Mouse (Mus musculus) c-Kit-positive CD71-positive TER-119-negative erythroid progenitor cells, embryonic 14.5 days (primary cell): ENCODE measurements around the gene Cpeb3.
"Not testable (repeated sequence)": the region's sequence is repeated elsewhere in the genome, so short reads cannot be mapped to it uniquely, and the experiment has no call there.

ENCODE experiments used
- DNase-seq: peaks from one replicate; pipeline ENCODE4 v3.0.0-alpha.2; 2013; ENCODE audit warnings: low read depth

The Cpeb3 gene

DNA sequence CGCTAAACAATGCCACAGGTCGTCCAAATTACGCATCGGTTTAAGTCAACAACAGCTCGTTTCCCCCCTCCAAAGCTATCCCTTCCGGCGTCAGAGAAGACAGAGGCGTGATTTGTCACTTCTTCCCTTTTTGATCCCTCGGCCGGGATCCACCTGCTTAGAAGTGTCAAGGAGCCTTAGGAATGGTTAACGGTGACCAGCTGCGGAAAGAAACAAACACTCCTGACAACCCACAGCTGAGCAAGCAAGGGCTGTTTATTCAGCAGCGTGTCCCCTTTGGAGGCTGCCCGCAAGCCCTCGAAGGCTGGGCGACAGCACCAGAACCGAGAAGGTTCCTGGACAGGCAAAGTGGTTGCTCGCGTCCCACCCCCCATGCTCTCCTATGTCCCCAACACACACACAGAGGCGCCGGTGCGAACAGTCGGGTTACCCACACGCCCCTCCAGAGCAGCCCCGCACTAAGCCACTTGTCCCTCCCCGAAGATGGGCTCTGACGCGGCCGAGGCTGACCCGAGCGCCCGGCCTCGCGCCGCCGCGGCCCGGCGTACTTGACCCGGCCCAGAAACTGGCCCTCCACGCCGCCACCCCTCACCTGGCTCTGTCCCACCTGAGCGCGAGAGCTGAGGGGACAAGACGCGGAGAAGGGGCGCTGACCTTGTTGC lies 1.6 kb downstream of the Cpeb3 start:
- no peak for DNase-seq

DNA sequence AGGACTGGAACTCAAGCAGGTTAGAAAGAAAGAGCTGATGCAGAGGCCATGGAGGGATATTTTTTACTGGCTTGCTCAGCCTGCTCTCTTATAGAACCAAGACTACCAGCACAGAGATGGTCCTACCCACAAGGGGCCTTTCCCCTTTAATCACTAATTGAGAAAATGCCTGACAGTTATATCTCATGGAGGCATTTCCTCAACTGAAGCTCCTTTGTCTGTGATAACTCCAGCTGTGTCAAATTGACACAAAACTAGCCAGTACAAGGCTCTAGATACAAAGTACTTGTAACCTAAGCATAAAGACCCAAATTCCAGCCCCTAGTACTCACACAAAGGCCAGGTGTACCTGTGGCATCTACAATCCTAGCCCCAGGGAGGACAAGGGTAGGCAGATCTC lies 3.2 kb downstream of the Cpeb3 start:
- DNase-seq = not testable (repeated sequence)

GRCm38 (mm10) chr19:37203371-37203770 lies 5.0 kb downstream of the Cpeb3 start:
- DNase-seq = no peak

DNA sequence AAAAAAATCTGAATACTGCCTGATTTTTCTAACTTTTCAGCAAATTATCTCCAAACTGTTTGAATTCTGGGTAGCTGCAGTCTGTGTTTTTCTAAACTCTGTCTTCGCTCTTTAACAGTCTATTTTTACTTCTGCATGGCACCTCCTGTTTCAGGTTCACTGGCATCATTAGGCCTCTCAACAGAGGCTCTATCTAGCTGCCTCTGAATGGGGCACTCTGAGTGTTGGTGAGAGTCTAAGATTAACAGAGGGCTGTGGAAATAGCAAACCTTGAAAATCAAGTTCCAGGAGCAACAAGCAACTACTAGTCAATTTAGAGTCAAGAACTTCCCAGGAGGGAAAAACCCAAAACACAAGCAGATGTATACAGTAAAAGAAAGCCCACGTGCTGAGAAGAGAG lies 8.5 kb downstream of the Cpeb3 start:
- DNase-seq = no peak

DNA sequence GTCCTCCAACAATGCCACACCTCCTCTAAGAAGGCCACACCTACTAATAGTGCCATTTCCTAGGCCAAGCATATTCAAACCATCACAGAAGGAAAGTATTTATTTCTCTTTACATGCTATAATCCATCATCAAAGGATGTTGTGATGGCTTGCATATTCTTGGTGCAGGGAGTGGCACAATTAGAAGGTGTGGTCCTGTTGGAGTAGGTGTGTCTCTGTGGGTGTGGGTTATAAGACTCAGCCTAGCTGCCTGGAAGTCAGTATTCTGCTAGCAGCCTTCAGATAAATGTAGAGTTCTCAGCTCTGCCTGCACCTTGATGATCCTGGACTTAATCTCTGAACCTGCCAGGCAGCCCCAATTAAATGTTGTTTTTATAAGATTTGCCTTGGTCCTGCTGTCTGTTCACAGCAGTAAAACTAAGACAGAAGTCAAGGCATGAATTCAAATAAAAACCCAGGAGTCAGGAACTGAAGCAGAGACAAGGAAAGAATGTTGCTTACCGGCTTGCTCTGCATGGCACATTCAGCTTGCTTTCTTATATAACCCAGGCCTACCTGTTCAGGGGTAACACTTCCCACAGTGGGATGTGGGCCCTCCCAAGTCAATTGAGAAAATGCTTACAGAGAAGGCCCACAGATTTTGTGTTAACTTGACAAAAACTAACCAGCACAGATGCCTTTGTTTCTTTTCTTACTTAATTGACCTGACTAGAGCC lies 10.1 kb downstream of the Cpeb3 start:
- no peak for DNase-seq

DNA sequence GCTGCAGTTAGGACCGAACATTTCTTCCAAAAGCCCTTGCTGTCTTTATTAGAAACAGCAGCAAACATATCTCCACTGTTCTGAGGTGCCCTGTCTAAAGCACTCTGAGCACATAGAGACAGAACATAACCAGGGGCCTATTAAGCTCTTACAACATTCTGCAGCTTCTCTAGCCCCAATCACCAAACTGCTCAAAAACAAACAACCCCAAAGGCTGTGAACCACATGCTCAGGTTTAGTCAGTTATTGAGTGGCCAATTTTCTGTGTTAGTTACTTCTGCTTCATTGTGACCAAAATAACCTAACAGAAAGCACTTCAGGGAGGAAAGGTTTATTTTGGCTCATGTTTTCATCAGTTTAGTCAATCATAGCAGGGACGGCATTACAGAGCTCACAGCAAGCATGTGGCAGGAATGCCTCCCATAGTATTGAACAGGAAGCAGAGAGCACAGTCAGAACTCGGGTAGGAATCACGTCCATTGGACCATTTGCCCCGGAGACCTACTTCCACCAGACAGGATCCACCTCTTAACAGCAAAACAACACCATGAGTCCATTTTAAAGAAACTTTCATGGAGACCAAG lies 15.8 kb downstream of the Cpeb3 start:
- no peak for DNase-seq

GRCm38 (mm10) chr19:37188366-37188948 lies 19.9 kb downstream of the Cpeb3 start:
- DNase-seq = no peak

- peak; percentile 48 for DNase-seq
Observed at GRCm38 (mm10) chr19:37177819-37178708, 30.3 kb downstream of the Cpeb3 start.

DNA sequence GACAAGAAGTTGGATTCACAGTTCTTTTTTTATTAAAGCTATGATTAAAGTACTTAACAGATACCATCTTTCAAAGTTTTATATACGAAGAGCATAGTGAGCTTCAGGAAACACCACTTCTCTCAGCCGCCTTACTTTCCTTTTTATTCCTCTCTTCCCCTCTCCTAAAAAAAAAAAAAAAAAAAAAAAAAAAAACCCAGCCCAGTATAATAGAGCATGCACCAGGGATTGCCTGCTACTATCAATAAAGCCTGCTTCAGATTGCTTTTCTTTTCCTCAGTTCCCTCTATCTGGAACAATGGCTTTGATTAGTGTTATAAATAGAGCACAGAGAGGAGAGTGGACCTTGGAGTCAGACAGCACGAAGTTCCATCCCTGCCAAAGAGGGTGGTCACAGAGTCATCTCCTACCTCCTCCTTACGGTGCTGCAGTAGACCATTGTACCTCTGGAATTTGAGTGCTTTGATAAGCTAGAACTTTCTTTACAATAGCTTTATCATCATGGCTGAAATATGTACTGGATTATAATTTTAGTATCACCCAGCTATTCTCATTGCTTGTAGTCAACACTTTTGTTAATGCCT lies 31.4 kb downstream of the Cpeb3 start:
- no peak for DNase-seq

DNA sequence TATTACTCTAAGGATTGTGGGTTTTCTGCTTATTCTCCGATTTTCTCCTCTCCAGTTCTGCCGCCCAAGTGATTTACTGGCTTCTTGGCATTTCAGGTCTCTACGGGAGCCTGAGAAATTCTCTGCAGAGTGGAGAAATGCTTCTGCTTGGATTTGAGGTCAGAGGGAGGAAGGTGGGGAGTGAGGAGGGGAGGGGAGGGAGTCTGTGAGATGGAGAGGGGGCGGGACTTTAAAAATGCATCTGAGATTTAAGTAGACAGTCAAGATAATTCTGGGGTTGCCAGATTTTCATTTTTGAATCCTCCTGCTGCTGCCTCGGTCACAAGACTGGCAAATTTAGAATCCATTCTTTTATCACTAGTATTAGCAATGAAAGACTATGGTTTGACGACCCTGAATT lies 32.5 kb downstream of the Cpeb3 start:
- no peak for DNase-seq

- DNase-seq = no peak
Observed at GRCm38 (mm10) chr19:37175436-37175805, 33.0 kb downstream of the Cpeb3 start.

GRCm38 (mm10) chr19:37174716-37175435 lies 33.5 kb downstream of the Cpeb3 start:
- DNase-seq = no peak

- DNase-seq = no peak
Observed at GRCm38 (mm10) chr19:37174116-37174715, 34.2 kb downstream of the Cpeb3 start.

DNA sequence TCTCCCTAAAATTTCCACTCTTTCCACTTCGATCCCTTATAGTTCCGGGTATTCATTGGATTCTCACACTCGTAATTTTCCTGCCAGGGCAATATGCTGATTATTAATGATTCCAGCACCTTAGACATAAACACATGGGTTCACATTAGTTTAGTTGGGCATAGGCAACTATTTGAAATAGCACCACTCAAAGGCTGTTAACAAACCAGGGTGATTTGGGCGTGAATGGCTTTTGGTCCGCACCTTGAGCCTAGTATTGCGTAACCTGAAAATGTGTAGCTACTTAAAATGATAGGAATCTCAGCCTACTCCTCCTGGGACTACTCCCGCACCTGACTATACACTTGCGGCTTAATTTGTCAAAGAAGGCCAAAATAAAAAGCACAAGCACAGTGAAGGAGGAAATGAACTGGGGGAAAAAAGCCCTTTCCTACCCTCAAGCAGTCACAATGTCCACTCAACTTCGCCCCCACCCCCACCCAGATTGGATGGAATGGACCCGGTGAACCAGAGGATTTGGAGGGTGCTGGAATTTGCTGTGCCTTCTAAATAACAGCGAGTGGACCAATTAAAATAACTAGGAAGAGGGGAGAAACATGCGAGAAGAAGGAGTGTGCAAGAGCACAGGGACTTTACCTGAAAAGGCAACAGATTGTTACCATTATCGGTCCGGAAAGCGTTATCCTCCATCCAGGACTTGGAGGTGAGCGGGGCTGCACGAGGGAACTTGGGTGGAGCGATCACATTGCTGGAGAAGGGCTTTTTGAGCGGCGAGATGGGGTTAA lies 34.9 kb downstream of the Cpeb3 start:
- DNase-seq = no peak

GRCm38 (mm10) chr19:37172566-37173130 lies 35.8 kb downstream of the Cpeb3 start:
- no peak for DNase-seq

DNA sequence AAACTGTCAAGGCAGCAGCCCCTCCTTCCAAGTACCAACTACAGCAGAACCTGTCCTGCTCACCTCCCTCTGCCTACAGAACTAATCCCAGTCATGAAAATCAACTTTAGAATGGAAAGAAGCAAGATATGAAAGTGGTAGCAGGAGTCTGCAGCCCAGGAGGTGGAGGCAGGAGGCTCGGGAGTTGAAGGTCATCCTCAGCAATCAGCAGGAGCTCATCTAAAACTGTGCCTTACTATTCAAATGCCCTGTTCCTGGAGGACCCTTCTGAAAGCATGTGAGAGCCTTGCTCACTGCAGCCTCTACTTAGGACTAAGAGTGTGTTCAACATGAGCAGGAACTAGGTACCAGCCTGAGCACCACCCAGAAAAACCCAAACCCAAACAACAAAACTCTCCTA lies 36.3 kb downstream of the Cpeb3 start:
- DNase-seq = no peak

DNA sequence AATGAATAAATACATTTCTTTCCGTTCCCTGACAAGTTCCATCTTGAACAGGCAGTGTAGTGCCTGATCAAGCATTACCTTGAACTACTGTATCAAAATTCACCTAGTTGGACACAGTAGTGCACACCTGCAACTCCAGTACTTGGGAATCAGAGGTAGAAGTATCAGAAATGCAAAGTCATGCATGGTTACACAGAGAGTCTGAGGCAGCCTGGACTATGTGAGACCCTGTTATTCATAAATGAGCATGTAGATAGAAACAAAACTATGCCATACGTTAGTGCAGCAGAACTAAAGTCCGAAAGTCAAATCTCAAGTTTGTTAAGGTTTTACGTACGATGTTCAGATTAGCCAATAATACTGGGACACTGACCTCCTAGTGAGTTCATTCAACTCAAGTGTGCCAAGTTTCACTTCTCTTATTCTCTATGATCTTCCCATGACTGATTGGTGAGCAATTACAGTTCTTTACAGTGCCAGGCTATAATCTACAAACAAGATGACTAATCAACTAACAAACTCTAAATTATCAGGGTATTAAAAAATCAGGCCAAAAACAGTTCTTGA lies 51.5 kb downstream of the Cpeb3 start:
- no peak for DNase-seq

- DNase-seq = no peak
Observed at GRCm38 (mm10) chr19:37156040-37156439, 52.4 kb downstream of the Cpeb3 start.

- DNase-seq = no peak
Observed at GRCm38 (mm10) chr19:37147145-37147544, 61.3 kb downstream of the Cpeb3 start.
